Mouse (Mus musculus) limb, embryonic 14.5 days (tissue): ENCODE results near the gene Mef2b. TPM values are rescaled to one million over a fixed set of nuclear protein-coding genes. Genes with fewer than 3 reads are reported as not detected.

Experiments
- ATAC-seq: fragments of 200-750 bp; cut with Nextera tagmentation; 2 replicates; pipeline ENCODE4 v1.8.0; 2017; ENCODE audit warnings: low read depth, moderate number of reproducible peaks, moderate TSS enrichment; ENCODE audit not compliant: low FRiP score
- DNase-seq: peaks from one replicate; pipeline ENCODE4 v3.0.0-alpha.2; 2015; ENCODE audit warnings: low spot score
- H3K27ac ChIP-seq: fragments of 300-500 bp; sonication (generic); replicated peaks from 2 replicates; pipeline ENCODE4 v1.5.1; 2014; ENCODE audit warnings: low read depth, mild to moderate bottlenecking, low read length, moderate library complexity, mixed read lengths
- H3K27me3 ChIP-seq: fragments of 300-500 bp; sonication (generic); 2 replicates; pipeline ENCODE4 v1.6.1; 2014; ENCODE audit warnings: low read length, mixed read lengths; ENCODE audit not compliant: control insufficient read depth, insufficient read depth
- H3K36me3 ChIP-seq: fragments of 300-500 bp; sonication (generic); 2 replicates; pipeline ENCODE4 v1.6.1; 2014; ENCODE audit warnings: mild to moderate bottlenecking, low read length, moderate library complexity, mixed read lengths; ENCODE audit not compliant: control insufficient read depth, insufficient read depth
- H3K4me1 ChIP-seq: fragments of 300-500 bp; sonication (generic); 2 replicates; pipeline ENCODE4 v1.6.1; 2014; ENCODE audit warnings: antibody characterized with exemption, low read length, mixed read lengths; ENCODE audit not compliant: control insufficient read depth, insufficient read depth
- H3K4me2 ChIP-seq: fragments of 300-500 bp; sonication (generic); replicated peaks from 2 replicates; pipeline ENCODE4 v1.6.1; 2014; ENCODE audit warnings: low read depth, mild to moderate bottlenecking, low read length, moderate library complexity; ENCODE audit not compliant: severe bottlenecking
- H3K4me3 ChIP-seq: fragments of 300-500 bp; sonication (generic); replicated peaks from 2 replicates; pipeline ENCODE4 v1.5.1; 2014; ENCODE audit warnings: low read length
- H3K9ac ChIP-seq: fragments of 300-500 bp; sonication (generic); 2 replicates; pipeline ENCODE4 v1.6.1; 2014; ENCODE audit warnings: mild to moderate bottlenecking, low read depth, low read length, moderate library complexity; ENCODE audit not compliant: severe bottlenecking
- H3K9me3 ChIP-seq: fragments of 300-500 bp; sonication (generic); 2 replicates; pipeline ENCODE4 v1.6.1; 2016; ENCODE audit warnings: low read length; ENCODE audit not compliant: control insufficient read depth
- POLR2A ChIP-seq: fragments of 200-500 bp; IDR thresholded peaks from 2 replicates; pipeline ENCODE4 v1.8.0; 2012; ENCODE audit warnings: inconsistent platforms, mild to moderate bottlenecking, moderate library complexity, borderline replicate concordance; ENCODE audit not compliant: insufficient read depth, insufficient read length; ENCODE audit errors: extremely low read depth
- WGBS: fragments of 180-500 bp; shearing (Covaris S2); extraction: QIAGEN DNeasy Blood & Tissue Kit; methylation state at CpG from one replicate; pipeline ENCODE4 v1.1.7; 2014; 5-methylcytosine and 5-hydroxymethylcytosine counted together
- polyA plus RNA-seq, 2 experiments: library from polyadenylated mRNA; depleted of rRNA in 1 of 2; stranded (reverse) in 1 of 2; unstranded in 1 of 2; fragments of >200 nt; fragmentation: Nextera tagmentation in 1 of 2; extraction: Ambion mirVana in 1 of 2; gene quantifications; 2 replicates each; pipeline versions ENCODE4 v1.2.1 to v1.2.3; 2012 to 2014

Gene Mef2b
- polyA plus RNA-seq, 2 experiments = 0.67 TPM; not detected in 1

- ATAC-seq (no peak), DNase-seq (no peak)
Observed at GRCm38 (mm10) chr8:70124992-70125391, 14.5 kb upstream of the Mef2b start.

GRCm38 (mm10) chr8:70128435-70128834, 11.1 kb upstream of the Mef2b start:
- Histone ChIP-seq H3K4me2 (no peak overlapping the region), H3K4me3 (no peak overlapping the region), H3K9ac (no peak overlapping the region), H3K4me1 (0 out of 2 replicates have a peak, but pooled peaks cover 6% of the 10 kb centered on the region), H3K9me3 (no peaks in the 10 kb centered on the region), H3K27ac (no peak overlapping the region), H3K36me3 (peaks cover 13% of the 10 kb centered on the region), H3K27me3 (no peaks in the 10 kb centered on the region)
- ATAC-seq = no peak
- TF ChIP-seq POLR2A = no peak
- 78% methylated on average over 3 of the region's 3 CpGs for WGBS
- DNase-seq = no peak

More at GRCm38 (mm10) chr8:70124992-70125391, 14.5 kb upstream of the Mef2b start:
- no peak overlapping the region for H3K9ac ChIP-seq
- H3K27me3 ChIP-seq = peaks cover 2% of the 10 kb centered on the region
- no peaks in the 10 kb centered on the region for H3K9me3 ChIP-seq
- no peak for TF ChIP-seq POLR2A
- H3K27ac ChIP-seq = no peak overlapping the region
- 64% methylated on average over 8 of the region's 8 CpGs for WGBS
- 0 out of 2 replicates have a peak, but pooled peaks cover 3% of the 10 kb centered on the region for H3K4me1 ChIP-seq
- H3K4me2 ChIP-seq = no peak overlapping the region
- no peak overlapping the region for H3K4me3 ChIP-seq
- H3K36me3 ChIP-seq = no peaks in the 10 kb centered on the region

- DNase-seq (no peak), ATAC-seq (no peak)
- Histone ChIP-seq H3K9me3 (no peaks in the 10 kb centered on the region), H3K4me3 (no peak overlapping the region), H3K36me3 (peaks cover 23% of the 10 kb centered on the region), H3K9ac (no peak overlapping the region), H3K4me1 (0 out of 2 replicates have a peak, but pooled peaks cover 6% of the 10 kb centered on the region), H3K4me2 (no peak overlapping the region), H3K27ac (peak overlapping the region; percentile 19; the same call in 1 of the 2 replicates), H3K27me3 (no peaks in the 10 kb centered on the region)
- 71% methylated on average over 9 of the region's 9 CpGs for WGBS
- TF ChIP-seq POLR2A = no peak
Observed at GRCm38 (mm10) chr8:70129309-70129952, 10.1 kb upstream of the Mef2b start.

GRCm38 (mm10) chr8:70130066-70130465, 9.4 kb upstream of the Mef2b start:
- Histone ChIP-seq H3K27ac (peak overlapping the region; percentile 19; the same call in 1 of the 2 replicates), H3K9ac (no peak overlapping the region), H3K4me3 (no peak overlapping the region), H3K9me3 (no peaks in the 10 kb centered on the region), H3K27me3 (no peaks in the 10 kb centered on the region), H3K36me3 (peaks cover 29% of the 10 kb centered on the region), H3K4me2 (no peak overlapping the region), H3K4me1 (0 out of 2 replicates have a peak, but pooled peaks cover 6% of the 10 kb centered on the region)
- DNase-seq (no peak), ATAC-seq (no peak)
- TF ChIP-seq POLR2A = no peak
- 80% methylated on average over 3 of the region's 3 CpGs for WGBS

- Histone ChIP-seq H3K4me2 (peak within 1 kb of the TSS; percentile 82), H3K9ac (peak within 1 kb of the TSS; percentile 61), H3K4me3 (peak within 1 kb of the TSS; percentile 73), H3K36me3 (peaks cover 41% of the 10 kb centered on the region), H3K27ac (no peak within 1 kb of the TSS), H3K9me3 (no peaks in the 10 kb centered on the region), H3K4me1 (0 out of 2 replicates have a peak, but pooled peaks cover 6% of the 10 kb centered on the region), H3K27me3 (no peaks in the 10 kb centered on the region)
- ATAC-seq = peak; percentile 88
- 1% methylated on average over 35 of the region's 37 CpGs for WGBS
- TF ChIP-seq POLR2A = peak; percentile 36; the same call in 1 of the 2 replicates
- peak; percentile 90 for DNase-seq
Observed at GRCm38 (mm10) chr8:70131166-70131883, 8.2 kb upstream of the Mef2b start, which contains the start of gene Nr2c2ap. Gene Nr2c2ap, plus strand, starts transcription at chr8:70131333.
